Mouse (Mus musculus): ENCODE results near the gene Aff3. TPM values are rescaled to one million over a fixed set of nuclear protein-coding genes. Genes with fewer than 3 reads are reported as not detected.

Gene Aff3
- polyA plus RNA-seq, 1 experiment from 2014 or later = 2.1 TPM

- no peak overlapping the region for H3K4me2 ChIP-seq (replicated peaks; ENCODE audit: low read depth)
- H3K4me1 ChIP-seq (replicated peaks; ENCODE audit: control insufficient read depth, insufficient read depth, low read length) = no peaks in the 10 kb centered on the region
- H3K36me3 ChIP-seq (ENCODE audit: control insufficient read depth, insufficient read depth) = no peaks in the 10 kb centered on the region; the same call in 1 of the 2 replicates
- no peak overlapping the region for H3K9ac ChIP-seq (ENCODE audit: low read depth, low read length)
- H3K27ac ChIP-seq (ENCODE audit: low read depth, low read length) = no peak overlapping the region
- no peak overlapping the region for H3K4me3 ChIP-seq (ENCODE audit: low read depth, low read length)
- TF ChIP-seq CTCF (IDR thresholded peaks at IDR 0.05; ENCODE audit: low read depth) = no peak
- ATAC-seq = no peak
- H3K27me3 ChIP-seq (replicated peaks; ENCODE audit: control insufficient read depth, insufficient read depth, low read length) = no peaks in the 10 kb centered on the region
- H3K9me3 ChIP-seq (ENCODE audit: control insufficient read depth) = peaks cover 5% of the 10 kb centered on the region; the same call in 1 of the 2 replicates
- WGBS = 53% methylated on average over 20 of the region's 20 CpGs
Measured at GRCm38 (mm10) chr1:38268246-38269042, 396.3 kb downstream of the Aff3 start.

- no peak overlapping the region for H3K4me3 ChIP-seq (ENCODE audit: low read depth, low read length)
- H3K4me1 ChIP-seq (replicated peaks; ENCODE audit: control insufficient read depth, insufficient read depth, low read length) = no peaks in the 10 kb centered on the region
- H3K27ac ChIP-seq (ENCODE audit: low read depth, low read length) = no peak overlapping the region
- ATAC-seq = no peak
- peaks cover 5% of the 10 kb centered on the region; the same call in 1 of the 2 replicates for H3K9me3 ChIP-seq (ENCODE audit: control insufficient read depth)
- H3K9ac ChIP-seq (ENCODE audit: low read depth, low read length) = no peak overlapping the region
- H3K36me3 ChIP-seq (ENCODE audit: control insufficient read depth, insufficient read depth) = no peaks in the 10 kb centered on the region; the same call in 1 of the 2 replicates
- no peak overlapping the region for H3K4me2 ChIP-seq (replicated peaks; ENCODE audit: low read depth)
- H3K27me3 ChIP-seq (replicated peaks; ENCODE audit: control insufficient read depth, insufficient read depth, low read length) = no peaks in the 10 kb centered on the region
- no peak for TF ChIP-seq CTCF (IDR thresholded peaks at IDR 0.05; ENCODE audit: low read depth)
- 62% methylated on average over 8 of the region's 8 CpGs for WGBS
Measured at GRCm38 (mm10) chr1:38263251-38263650, 401.5 kb downstream of the Aff3 start.

- H3K4me3 ChIP-seq (ENCODE audit: low read depth, low read length) = no peak overlapping the region
- 52% methylated on average over 11 of the region's 11 CpGs for WGBS
- peaks cover 5% of the 10 kb centered on the region; the same call in 1 of the 2 replicates for H3K9me3 ChIP-seq (ENCODE audit: control insufficient read depth)
- H3K9ac ChIP-seq (ENCODE audit: low read depth, low read length) = no peak overlapping the region
- no peaks in the 10 kb centered on the region for H3K4me1 ChIP-seq (replicated peaks; ENCODE audit: control insufficient read depth, insufficient read depth, low read length)
- no peaks in the 10 kb centered on the region; the same call in 1 of the 2 replicates for H3K36me3 ChIP-seq (ENCODE audit: control insufficient read depth, insufficient read depth)
- no peak overlapping the region for H3K4me2 ChIP-seq (replicated peaks; ENCODE audit: low read depth)
- no peak for TF ChIP-seq CTCF (IDR thresholded peaks at IDR 0.05; ENCODE audit: low read depth)
- no peak for ATAC-seq
- no peak overlapping the region for H3K27ac ChIP-seq (ENCODE audit: low read depth, low read length)
- H3K27me3 ChIP-seq (replicated peaks; ENCODE audit: control insufficient read depth, insufficient read depth, low read length) = no peaks in the 10 kb centered on the region
Measured at GRCm38 (mm10) chr1:38262362-38263154, 402.2 kb downstream of the Aff3 start.

GRCm38 (mm10) chr1:38261076-38261475, 403.7 kb downstream of the Aff3 start:
- no peak for TF ChIP-seq CTCF (IDR thresholded peaks at IDR 0.05; ENCODE audit: low read depth)
- no peaks in the 10 kb centered on the region for H3K27me3 ChIP-seq (replicated peaks; ENCODE audit: control insufficient read depth, insufficient read depth, low read length)
- no peaks in the 10 kb centered on the region; the same call in 1 of the 2 replicates for H3K36me3 ChIP-seq (ENCODE audit: control insufficient read depth, insufficient read depth)
- H3K9ac ChIP-seq (ENCODE audit: low read depth, low read length) = no peak overlapping the region
- H3K4me3 ChIP-seq (ENCODE audit: low read depth, low read length) = no peak overlapping the region
- H3K9me3 ChIP-seq (ENCODE audit: control insufficient read depth) = peaks cover 5% of the 10 kb centered on the region; the same call in 1 of the 2 replicates
- H3K4me1 ChIP-seq (replicated peaks; ENCODE audit: control insufficient read depth, insufficient read depth, low read length) = no peaks in the 10 kb centered on the region
- H3K27ac ChIP-seq (ENCODE audit: low read depth, low read length) = no peak overlapping the region
- no peak overlapping the region for H3K4me2 ChIP-seq (replicated peaks; ENCODE audit: low read depth)
- no peak for ATAC-seq
- WGBS = 71% methylated on average over 5 of the region's 5 CpGs

- ATAC-seq = no peak
- peaks cover 5% of the 10 kb centered on the region; the same call in 1 of the 2 replicates for H3K9me3 ChIP-seq (ENCODE audit: control insufficient read depth)
- 71% methylated on average over 10 of the region's 10 CpGs for WGBS
Measured at GRCm38 (mm10) chr1:38259541-38260338, 405.0 kb downstream of the Aff3 start.

More at GRCm38 (mm10) chr1:38259541-38260338, 405.0 kb downstream of the Aff3 start:
- TF ChIP-seq CTCF (IDR thresholded peaks at IDR 0.05; ENCODE audit: low read depth) = no peak
- H3K27ac ChIP-seq (ENCODE audit: low read depth, low read length) = no peak overlapping the region
- no peak overlapping the region for H3K4me3 ChIP-seq (ENCODE audit: low read depth, low read length)
- H3K36me3 ChIP-seq (ENCODE audit: control insufficient read depth, insufficient read depth) = no peaks in the 10 kb centered on the region
- H3K4me1 ChIP-seq (replicated peaks; ENCODE audit: control insufficient read depth, insufficient read depth, low read length) = no peaks in the 10 kb centered on the region
- H3K9ac ChIP-seq (ENCODE audit: low read depth, low read length) = no peak overlapping the region
- no peaks in the 10 kb centered on the region for H3K27me3 ChIP-seq (replicated peaks; ENCODE audit: control insufficient read depth, insufficient read depth, low read length)
- no peak overlapping the region for H3K4me2 ChIP-seq (replicated peaks; ENCODE audit: low read depth)
